Mouse (Mus musculus): ENCODE measurements around the gene Naif1.

DNA sequence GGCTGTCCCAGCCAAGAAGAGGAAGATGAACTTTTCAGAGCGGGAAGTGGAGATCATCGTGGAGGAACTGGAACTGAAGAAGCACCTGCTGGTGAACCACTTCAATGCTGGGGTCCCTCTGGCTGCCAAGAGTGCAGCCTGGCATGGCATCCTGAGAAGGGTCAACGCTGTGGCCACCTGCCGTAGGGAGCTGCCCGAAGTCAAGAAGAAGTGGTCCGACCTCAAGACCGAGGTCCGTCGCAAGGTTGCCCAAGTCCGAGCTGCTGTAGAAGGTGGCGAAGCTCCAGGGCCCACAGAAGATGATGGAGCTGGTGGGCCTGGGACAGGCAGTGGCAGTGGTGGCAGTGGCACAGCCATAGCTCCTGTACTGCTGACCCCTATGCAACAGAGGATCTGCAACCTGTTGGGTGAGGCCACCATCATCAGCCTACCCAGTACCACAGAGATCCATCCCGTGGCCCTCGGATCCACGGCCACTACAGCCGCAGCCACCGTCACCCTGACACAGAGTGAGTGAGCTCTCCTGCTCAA is 2.2 kb downstream of the Naif1 start:
- TF ChIP-seq CTCF (IDR thresholded peaks at IDR 0.05) (no peak), POLR2A (IDR thresholded peaks at IDR 0.05; ENCODE audit: insufficient read depth, low read depth, low read length) (0 out of 2 replicates have a peak, but pooled peaks have one; percentile 1), EP300 (IDR thresholded peaks at IDR 0.05; ENCODE audit: insufficient read depth, low read depth, low read length) (no peak)

All from heart, adult 2 months (tissue).